10 mouse cellular contexts compared by ENCODE assay signal in genomic region chr6:143444782-143445181, GRCm38 (mm10).
"Had no signal": no experiment of that assay in that cellular context is flagged by ENCODE, and none has a peak within 500 bp of the region (broad histone marks: within the 10 kb centered on the region; RNA-seq: fewer than 3 reads in every experiment).

No protein-coding gene starts in this region.

- ATAC-seq: liver, postnatal 0 days; lung, postnatal 0 days; midbrain, embryonic 13.5 days; midbrain, embryonic 16.5 days had no signal

- DNase-seq: kidney, postnatal 25 days; layer of hippocampus, postnatal 36 days; liver; liver, postnatal 0 days; lung, embryonic 14.5 days; thymus, adult 18-20 months; thymus, postnatal 36 days had no signal
